Mouse (Mus musculus) spleen, adult 2 months (tissue): ENCODE measurements around the gene Arhgap23.

ENCODE experiments used
- CTCF ChIP-seq: fragments of 200-500 bp; IDR thresholded peaks from 2 replicates; pipeline ENCODE4 v1.5.1; 2011; ENCODE audit warnings: mild to moderate bottlenecking, inconsistent platforms; ENCODE audit not compliant: insufficient read depth, insufficient read length, insufficient replicate concordance; ENCODE audit errors: extremely low read depth
- POLR2A ChIP-seq: fragments of 200-500 bp; IDR thresholded peaks from 2 replicates; pipeline ENCODE4 v1.6.1; 2011; ENCODE audit warnings: low read depth, low read length, inconsistent platforms

DNA sequence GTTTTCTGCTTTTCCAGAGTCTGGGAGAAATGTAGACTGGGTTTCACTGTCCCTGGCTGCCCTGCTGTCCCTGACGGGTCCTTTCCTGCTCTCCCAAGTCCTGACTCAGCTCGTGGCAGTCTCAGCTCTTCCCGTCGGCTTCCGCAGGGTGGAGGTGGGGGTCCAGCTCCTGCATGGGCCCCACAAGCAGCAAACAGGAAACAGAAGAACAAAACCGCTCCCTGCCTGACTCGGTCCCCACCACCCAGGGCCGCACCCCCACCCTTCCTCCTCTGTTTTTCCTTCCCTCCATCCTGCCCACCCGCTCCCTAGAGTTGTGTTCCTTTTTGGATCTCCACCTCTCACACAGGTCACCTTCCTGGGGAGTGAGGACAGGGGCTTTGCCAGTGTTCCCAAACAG is 23.5 kb downstream of the Arhgap23 start:
- TF ChIP-seq CTCF (no peak), POLR2A (no peak)
